ENCODE assay signal across 15 mouse cellular contexts in genomic region chr16:31209911-31210310, GRCm38 (mm10). TPM values are rescaled to one million over a fixed set of nuclear protein-coding genes. Genes with fewer than 3 reads are reported as not detected.
A peak's percentile ranks its signal among the peaks of the same experiment; 100 is the strongest.
DNase-seq lines count a peak whose midpoint lies in the region; ATAC-seq lines count a peak whose summit lies in the region.
"Had no signal": no experiment of that assay in that cellular context is flagged by ENCODE, and none has a peak within 500 bp of the region (broad histone marks: within the 10 kb centered on the region; RNA-seq: fewer than 3 reads in every experiment).

No protein-coding gene starts in this region.

- peak; percentile 87 for ATAC-seq in granulocyte monocyte progenitor cell, adult 5-6 weeks (replicated peaks; ENCODE audit: poor library complexity, severe bottlenecking)
- ATAC-seq in megakaryocyte progenitor cell, adult 5-6 weeks (replicated peaks; ENCODE audit: poor library complexity) = peak; percentile 89
- ATAC-seq: hindbrain, embryonic 16.5 days had no signal

- H3K36me3 ChIP-seq in limb, embryonic 10.5 days = no peaks in the 10 kb centered on the region
- H3K36me3 ChIP-seq: midbrain, embryonic 12.5 days; neural tube, embryonic 15.5 days had no signal

- peak; percentile 22 for DNase-seq in kidney, adult 11 months
- DNase-seq in kidney, adult 18-20 months = no peak
- DNase-seq in CD4-positive helper T cell, adult 2 months (ENCODE audit: low read depth, low spot score) = peak; percentile 74
- DNase-seq in limb, embryonic 10.5 days (ENCODE audit: low spot score) = no peak
- DNase-seq in frontal cortex, postnatal 14 days (ENCODE audit: low spot score in 2 of 2) = no peak
- DNase-seq in c-Kit-positive CD71-positive TER-119-positive erythroid progenitor cells, embryonic 14.5 days (ENCODE audit: low spot score) = no peak
- DNase-seq: cerebellum, adult 11 months; gastrocnemius, postnatal 36 days had no signal

- WGBS in limb, embryonic 10.5 days = 82% methylated on average over 5 of the region's 5 CpGs

- no peaks in the 10 kb centered on the region for H3K9me3 ChIP-seq in limb, embryonic 10.5 days (replicated peaks)
- H3K9me3 ChIP-seq: midbrain, embryonic 12.5 days; neural tube, embryonic 15.5 days had no signal

- peaks cover 40% of the 10 kb centered on the region for H3K27me3 ChIP-seq in limb, embryonic 10.5 days (ENCODE audit: low read depth, poor library complexity, severe bottlenecking)
- H3K27me3 ChIP-seq: midbrain, embryonic 12.5 days; neural tube, embryonic 15.5 days had no signal

- peaks cover 26% of the 10 kb centered on the region for H3K4me1 ChIP-seq in limb, embryonic 10.5 days
- H3K4me1 ChIP-seq: midbrain, embryonic 12.5 days; neural tube, embryonic 15.5 days had no signal

- H3K27ac ChIP-seq in limb, embryonic 10.5 days = no peak overlapping the region
- H3K27ac ChIP-seq: kidney, postnatal 0 days; left cerebral cortex, adult 2 months; midbrain, embryonic 12.5 days; neural tube, embryonic 15.5 days had no signal

- no peak overlapping the region for H3K4me3 ChIP-seq in limb, embryonic 10.5 days
- H3K4me3 ChIP-seq: left cerebral cortex, adult 2 months; midbrain, embryonic 12.5 days; neural tube, embryonic 15.5 days had no signal

RNA-seq across cellular contexts. Expression of gene Acap2, which starts 8.9 kb away (rescaled TPM):
- 22.0 and 23.9 TPM in 2 replicates for total RNA-seq in granulocyte monocyte progenitor cell, adult 5-6 weeks (2014; fragmentation: Nextera tagmentation)
- total RNA-seq in granulocyte monocyte progenitor cell, adult 5-6 weeks (2017) = 38.1 and 41.7 TPM in 2 replicates
- 30.1 and 30.7 TPM in 2 replicates for total RNA-seq in megakaryocyte progenitor cell, adult 5-6 weeks (2015)
- 39.4 and 46.9 TPM in 2 replicates for total RNA-seq in megakaryocyte progenitor cell, adult 5-6 weeks (2017)
- polyA plus RNA-seq in limb, embryonic 10.5 days (2016; fragmentation: Nextera tagmentation; extraction: Ambion mirVana) = 14.9 and 16.4 TPM in 2 replicates

Comparison
In these comparisons a context has a peak if more than half of its experiments do, and no peak if none do; other contexts are left out.
1. DNase-seq: peak in kidney, adult 11 months (single experiment) and CD4-positive helper T cell, adult 2 months (single experiment); none in kidney, adult 18-20 months (single experiment), limb, embryonic 10.5 days (single experiment), frontal cortex, postnatal 14 days (0 of 2) and c-Kit-positive CD71-positive TER-119-positive erythroid progenitor cells, embryonic 14.5 days (single experiment).